Mouse (Mus musculus) hindbrain, embryonic 16.5 days (tissue): Measurements from ENCODE around the gene Pla2g6. TPM values are rescaled to one million over a fixed set of nuclear protein-coding genes. Genes with fewer than 3 reads are reported as not detected.
A peak's percentile ranks its signal among the peaks of the same experiment; 100 is the strongest.

Experiments
- ATAC-seq: fragments of 200-750 bp; cut with Nextera tagmentation; 2 replicates; pipeline ENCODE4 v1.8.0; 2017; ENCODE audit warnings: moderate TSS enrichment, moderate library complexity
- H3K27ac ChIP-seq: fragments of 300-500 bp; sonication (generic); 2 replicates; pipeline ENCODE4 v1.5.1; 2014; ENCODE audit warnings: low read depth, mild to moderate bottlenecking, control low read depth, low read length, moderate library complexity
- H3K27me3 ChIP-seq: fragments of 300-500 bp; sonication (generic); replicated peaks from 2 replicates; pipeline ENCODE4 v1.6.1; 2014; ENCODE audit warnings: low read length; ENCODE audit not compliant: control insufficient read depth, insufficient read depth
- H3K36me3 ChIP-seq: fragments of 300-500 bp; sonication (generic); 2 replicates; pipeline ENCODE4 v1.6.1; 2014; ENCODE audit warnings: mild to moderate bottlenecking, low read length, moderate library complexity, mixed read lengths; ENCODE audit not compliant: control insufficient read depth, insufficient read depth
- H3K4me1 ChIP-seq: fragments of 300-500 bp; sonication (generic); 2 replicates; pipeline ENCODE4 v1.6.1; 2014; ENCODE audit warnings: low read depth, low read length; ENCODE audit not compliant: control insufficient read depth, insufficient read depth
- H3K4me2 ChIP-seq: fragments of 300-500 bp; sonication (generic); 2 replicates; pipeline ENCODE4 v1.6.1; 2014; ENCODE audit warnings: mild to moderate bottlenecking, low read length, control low read depth, moderate library complexity
- H3K4me3 ChIP-seq: fragments of 300-500 bp; sonication (generic); 2 replicates; pipeline ENCODE4 v1.5.1; 2014; ENCODE audit warnings: mild to moderate bottlenecking, low read length, control low read depth, moderate library complexity
- H3K9ac ChIP-seq: fragments of 300-500 bp; sonication (generic); 2 replicates; pipeline ENCODE4 v1.6.1; 2014; ENCODE audit warnings: low read depth, mild to moderate bottlenecking, control low read depth, low read length, moderate library complexity
- H3K9me3 ChIP-seq: fragments of 300-500 bp; sonication (generic); 2 replicates; pipeline ENCODE4 v1.6.1; 2014; ENCODE audit warnings: mild to moderate bottlenecking, low read length, moderate library complexity; ENCODE audit not compliant: control insufficient read depth
- WGBS: fragments of 180-500 bp; shearing (Covaris S2); extraction: QIAGEN DNeasy Blood & Tissue Kit; methylation state at CpG from one replicate; pipeline ENCODE4 v1.1.7; 2014; 5-methylcytosine and 5-hydroxymethylcytosine counted together
- polyA plus RNA-seq: library from polyadenylated mRNA; unstranded; fragments of >200 nt; fragmentation: Nextera tagmentation; extraction: Ambion mirVana; gene quantifications from 2 replicates; pipeline ENCODE4 v1.2.1, GENCODE M21; 2015

The Pla2g6 gene
- polyA plus RNA-seq, 1 experiment from 2014 or later: 23.0 TPM

- peak overlapping the region; percentile 66 for H3K9ac ChIP-seq
- peak; percentile 34 for ATAC-seq
- peak overlapping the region; percentile 54 for H3K4me3 ChIP-seq
Measured at GRCm38 (mm10) chr15:79326971-79327961, 924 bp downstream of the Pla2g6 start.

GRCm38 (mm10) chr15:79326264-79326663 lies 1.9 kb downstream of the Pla2g6 start:
- Histone ChIP-seq H3K4me3 (no peak overlapping the region), H3K4me1 (peaks cover 8% of the 10 kb centered on the region), H3K4me2 (no peak overlapping the region), H3K27me3 (no peaks in the 10 kb centered on the region), H3K27ac (peak overlapping the region; percentile 23; the same call in 1 of the 2 replicates), H3K9ac (no peak overlapping the region), H3K36me3 (no peaks in the 10 kb centered on the region), H3K9me3 (no peaks in the 10 kb centered on the region)
- WGBS: 54% methylated on average over 4 of the region's 4 CpGs
- no peak for ATAC-seq

More at GRCm38 (mm10) chr15:79326971-79327961, 924 bp downstream of the Pla2g6 start:
- Histone ChIP-seq H3K4me2 (peak overlapping the region; percentile 83), H3K27ac (peak overlapping the region; percentile 86), H3K9me3 (no peaks in the 10 kb centered on the region), H3K4me1 (peaks cover 8% of the 10 kb centered on the region), H3K36me3 (no peaks in the 10 kb centered on the region), H3K27me3 (no peaks in the 10 kb centered on the region)
- WGBS: 8% methylated on average over 20 of the region's 20 CpGs

DNA sequence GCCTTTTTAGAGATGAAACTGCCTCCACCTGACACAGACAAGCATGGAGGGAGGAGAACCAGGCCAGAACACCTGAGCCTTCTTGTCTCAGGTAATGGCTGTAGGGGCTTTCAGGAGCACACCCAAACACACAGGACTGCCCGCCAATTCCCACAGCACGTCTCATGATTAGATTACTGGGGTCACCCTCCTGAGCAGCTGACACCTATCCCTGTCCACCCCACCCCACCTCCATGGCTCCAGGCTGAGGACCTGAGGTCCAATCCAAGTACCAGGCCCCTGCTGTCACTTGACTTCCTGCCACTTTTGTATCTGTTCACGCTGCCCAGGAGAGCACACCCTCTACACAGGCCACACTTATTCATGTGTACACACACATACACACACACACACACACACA lies 2.4 kb downstream of the Pla2g6 start:
- Histone ChIP-seq H3K36me3 (no peaks in the 10 kb centered on the region), H3K27ac (no peak overlapping the region), H3K4me1 (peaks cover 8% of the 10 kb centered on the region), H3K9me3 (no peaks in the 10 kb centered on the region), H3K27me3 (no peaks in the 10 kb centered on the region), H3K4me3 (no peak overlapping the region), H3K4me2 (no peak overlapping the region), H3K9ac (no peak overlapping the region)
- WGBS: 85% methylated on average over 3 of the region's 3 CpGs
- no peak for ATAC-seq

DNA sequence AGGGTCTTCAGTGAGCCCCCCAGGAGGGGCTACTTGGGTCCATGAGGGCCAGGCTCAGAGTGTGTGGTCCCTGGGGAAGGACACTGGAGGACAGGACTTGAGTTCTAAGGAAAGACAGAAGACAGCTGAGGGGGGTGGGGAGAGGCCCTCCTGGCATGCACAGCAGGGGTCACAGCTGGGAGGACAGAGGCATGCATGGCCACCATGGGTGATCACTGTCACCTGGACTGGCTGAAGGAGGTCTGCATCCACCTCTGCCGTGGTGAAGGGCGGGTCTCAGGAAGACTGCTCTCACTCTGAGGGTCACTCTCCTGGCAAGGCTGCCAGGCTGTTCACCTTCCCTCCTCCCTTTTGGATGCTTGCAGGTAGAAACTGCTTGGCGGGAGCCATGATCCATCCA lies 3.8 kb downstream of the Pla2g6 start:
- H3K9me3 ChIP-seq: no peaks in the 10 kb centered on the region
- H3K36me3 ChIP-seq: no peaks in the 10 kb centered on the region
- 79% methylated on average over 3 of the region's 3 CpGs for WGBS
- no peak for ATAC-seq
- H3K4me3 ChIP-seq: no peak overlapping the region
- peaks cover 8% of the 10 kb centered on the region for H3K4me1 ChIP-seq
- H3K27ac ChIP-seq: no peak overlapping the region
- H3K4me2 ChIP-seq: no peak overlapping the region
- no peaks in the 10 kb centered on the region for H3K27me3 ChIP-seq
- no peak overlapping the region for H3K9ac ChIP-seq

- Histone ChIP-seq H3K4me1 (peaks cover 8% of the 10 kb centered on the region), H3K9me3 (no peaks in the 10 kb centered on the region), H3K27ac (0 out of 2 replicates have a peak overlapping the region, but pooled peaks have one; percentile 10), H3K9ac (no peak overlapping the region), H3K4me3 (no peak overlapping the region), H3K36me3 (no peaks in the 10 kb centered on the region), H3K27me3 (no peaks in the 10 kb centered on the region), H3K4me2 (no peak overlapping the region)
- WGBS: 63% methylated on average over 4 of the region's 4 CpGs
- no peak for ATAC-seq
Measured at GRCm38 (mm10) chr15:79323791-79324155, 4.4 kb downstream of the Pla2g6 start.

GRCm38 (mm10) chr15:79322991-79323790 lies 5.0 kb downstream of the Pla2g6 start:
- no peak for ATAC-seq

GRCm38 (mm10) chr15:79322281-79322990 lies 5.8 kb downstream of the Pla2g6 start:
- no peaks in the 10 kb centered on the region for H3K9me3 ChIP-seq
- no peak overlapping the region for H3K9ac ChIP-seq
- peaks cover 7% of the 10 kb centered on the region for H3K4me1 ChIP-seq
- no peak for ATAC-seq
- H3K27me3 ChIP-seq: no peaks in the 10 kb centered on the region
- no peak overlapping the region for H3K4me2 ChIP-seq
- H3K4me3 ChIP-seq: no peak overlapping the region
- H3K27ac ChIP-seq: no peak overlapping the region
- H3K36me3 ChIP-seq: no peaks in the 10 kb centered on the region
- WGBS: 78% methylated on average over 11 of the region's 11 CpGs

More at GRCm38 (mm10) chr15:79322991-79323790, 5.0 kb downstream of the Pla2g6 start:
- H3K4me2 ChIP-seq: no peak overlapping the region
- H3K9me3 ChIP-seq: no peaks in the 10 kb centered on the region
- no peaks in the 10 kb centered on the region for H3K36me3 ChIP-seq
- H3K27ac ChIP-seq: no peak overlapping the region
- WGBS: 76% methylated on average over 6 of the region's 6 CpGs
- H3K9ac ChIP-seq: no peak overlapping the region
- H3K4me3 ChIP-seq: no peak overlapping the region
- peaks cover 8% of the 10 kb centered on the region for H3K4me1 ChIP-seq
- no peaks in the 10 kb centered on the region for H3K27me3 ChIP-seq

DNA sequence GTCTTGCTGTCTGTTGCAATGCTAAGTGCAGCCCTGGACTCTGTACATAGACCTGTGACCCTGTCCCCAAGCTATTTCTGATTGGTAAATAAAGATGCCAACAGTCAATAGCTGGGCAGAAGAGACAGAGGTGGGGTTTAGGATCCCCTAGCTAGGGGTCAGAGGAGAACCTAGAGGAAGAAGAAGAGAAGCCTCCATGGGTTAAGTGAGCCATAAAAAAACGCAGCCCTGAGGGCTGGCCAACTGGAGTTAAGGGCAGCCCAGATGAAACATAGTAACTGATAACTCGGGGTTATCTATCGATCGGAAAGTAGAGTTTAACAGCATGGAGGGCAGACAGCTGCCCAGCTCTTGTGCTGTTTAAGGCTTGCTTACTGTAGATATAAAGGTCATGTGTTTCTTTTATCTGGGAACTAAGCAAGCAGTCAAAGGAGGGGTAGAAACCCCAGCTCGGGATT lies 6.4 kb downstream of the Pla2g6 start:
- H3K27ac ChIP-seq: no peak overlapping the region
- peaks cover 3% of the 10 kb centered on the region for H3K4me1 ChIP-seq
- no peak overlapping the region for H3K4me2 ChIP-seq
- H3K27me3 ChIP-seq: no peaks in the 10 kb centered on the region
- no peaks in the 10 kb centered on the region for H3K9me3 ChIP-seq
- H3K9ac ChIP-seq: no peak overlapping the region
- WGBS: 89% methylated on average over 5 of the region's 5 CpGs
- no peaks in the 10 kb centered on the region for H3K36me3 ChIP-seq
- ATAC-seq: no peak
- no peak overlapping the region for H3K4me3 ChIP-seq
